Comparison of ENCODE assay signal across 8 mouse cellular contexts in genomic region chr1:86502221-86503048, GRCm38 (mm10). TPM values are rescaled to one million over a fixed set of nuclear protein-coding genes. Genes with fewer than 3 reads are reported as not detected.
DNase-seq lines count a peak whose midpoint lies in the region; ATAC-seq lines count a peak whose summit lies in the region.

No protein-coding gene starts in this region.

- peak overlapping the region; percentile 47 for H3K9ac ChIP-seq in embryonic facial prominence, embryonic 14.5 days (ENCODE audit: low read depth, low read length)
- H3K9ac ChIP-seq in intestine, embryonic 16.5 days (ENCODE audit: low read depth, low read length), result peak overlapping the region; percentile 75
- H3K9ac ChIP-seq in stomach, embryonic 14.5 days (replicated peaks; ENCODE audit: low read depth, low read length), result peak overlapping the region; percentile 14; the same call in 1 of the 2 replicates

- ATAC-seq in embryonic facial prominence, embryonic 14.5 days (ENCODE audit: low read depth), result no peak
- no peak for ATAC-seq in intestine, embryonic 16.5 days
- no peak for ATAC-seq in stomach, embryonic 14.5 days (ENCODE audit: insufficient number of reproducible peaks, insufficient read depth, low FRiP score, low read depth)

- intact Hi-C loops in left cerebral cortex, postnatal 4 days (cut with DNase I), result loop anchor here (2.0 kb wide), 1 partner anchor 30 kb away; no protein-coding TSS in a partner anchor
- intact Hi-C loops in left cerebral cortex, postnatal 14 days (cut with DNase I), result loop anchor here (1.0 kb wide), 1 partner anchor 26 kb away; no protein-coding TSS in a partner anchor

- DNase-seq in left cerebral cortex, postnatal 4 days, result peak; percentile 24
- DNase-seq in left cerebral cortex, postnatal 14 days (ENCODE audit: low spot score in 2 of 2), result no peak
- no peak for DNase-seq in embryonic facial prominence, embryonic 14.5 days (ENCODE audit: low spot score)
- DNase-seq in gastrocnemius, postnatal 25 days, result no peak
- no peak for DNase-seq in layer of hippocampus, postnatal 36 days
- DNase-seq in frontal cortex, adult 2 months (ENCODE audit: extremely low spot score in 1 of 2, low spot score in 1 of 2), result no peak

- 21% methylated on average over 8 of the region's 17 CpGs for WGBS in embryonic facial prominence, embryonic 14.5 days
- 31% methylated on average over 15 of the region's 17 CpGs for WGBS in intestine, embryonic 16.5 days
- WGBS in stomach, embryonic 14.5 days, result 22% methylated on average over 12 of the region's 17 CpGs

- H3K27ac ChIP-seq in embryonic facial prominence, embryonic 14.5 days (replicated peaks; ENCODE audit: low read depth, low read length), result peak overlapping the region; percentile 96
- H3K27ac ChIP-seq in intestine, embryonic 16.5 days (ENCODE audit: low read length), result peak overlapping the region; percentile 99
- peak overlapping the region; percentile 99 for H3K27ac ChIP-seq in stomach, embryonic 14.5 days (ENCODE audit: low read length)

- H3K4me2 ChIP-seq in embryonic facial prominence, embryonic 14.5 days (ENCODE audit: low read depth, low read length), result peak overlapping the region; percentile 66
- H3K4me2 ChIP-seq in intestine, embryonic 16.5 days (ENCODE audit: low read depth, low read length), result peak overlapping the region; percentile 88
- peak overlapping the region; percentile 76; the same call in 1 of the 2 replicates for H3K4me2 ChIP-seq in stomach, embryonic 14.5 days (replicated peaks; ENCODE audit: low read depth, low read length)

- no peaks in the 10 kb centered on the region for H3K36me3 ChIP-seq in embryonic facial prominence, embryonic 14.5 days (ENCODE audit: control insufficient read depth, insufficient read depth, low read length)
- no peaks in the 10 kb centered on the region for H3K36me3 ChIP-seq in intestine, embryonic 16.5 days (ENCODE audit: control insufficient read depth, insufficient read depth, low read length)
- no peaks in the 10 kb centered on the region for H3K36me3 ChIP-seq in stomach, embryonic 14.5 days (ENCODE audit: control insufficient read depth, insufficient read depth, low read length)

- H3K4me1 ChIP-seq in embryonic facial prominence, embryonic 14.5 days (ENCODE audit: control insufficient read depth, insufficient read depth, low read length), result peaks cover 34% of the 10 kb centered on the region
- peaks cover 62% of the 10 kb centered on the region for H3K4me1 ChIP-seq in intestine, embryonic 16.5 days (ENCODE audit: control insufficient read depth, insufficient read depth, low read length)
- peaks cover 53% of the 10 kb centered on the region for H3K4me1 ChIP-seq in stomach, embryonic 14.5 days (ENCODE audit: control insufficient read depth, insufficient read depth, low read length)

- H3K9me3 ChIP-seq in embryonic facial prominence, embryonic 14.5 days (ENCODE audit: control insufficient read depth, low read length), result no peaks in the 10 kb centered on the region
- no peaks in the 10 kb centered on the region for H3K9me3 ChIP-seq in intestine, embryonic 16.5 days (ENCODE audit: control insufficient read depth, low read length)
- H3K9me3 ChIP-seq in stomach, embryonic 14.5 days (ENCODE audit: control insufficient read depth, low read depth, low read length), result no peaks in the 10 kb centered on the region

- H3K27me3 ChIP-seq in embryonic facial prominence, embryonic 14.5 days (replicated peaks; ENCODE audit: control insufficient read depth, insufficient read depth, low read length), result no peaks in the 10 kb centered on the region
- no peaks in the 10 kb centered on the region for H3K27me3 ChIP-seq in intestine, embryonic 16.5 days (replicated peaks; ENCODE audit: control insufficient read depth, insufficient read depth, low read length)
- H3K27me3 ChIP-seq in stomach, embryonic 14.5 days (ENCODE audit: control insufficient read depth, insufficient read depth, low read length), result no peaks in the 10 kb centered on the region

- H3K4me3 ChIP-seq in embryonic facial prominence, embryonic 14.5 days (ENCODE audit: low read depth, low read length), result no peak overlapping the region
- no peak overlapping the region for H3K4me3 ChIP-seq in intestine, embryonic 16.5 days (ENCODE audit: low read length)
- H3K4me3 ChIP-seq in stomach, embryonic 14.5 days (ENCODE audit: low read depth, low read length), result no peak overlapping the region

RNA-seq across cellular contexts. Expression of gene Ptma, which starts 24.1 kb away (rescaled TPM):
- 1,000 to 10,000 TPM; 1,018 to 1,064 TPM for total RNA-seq in left cerebral cortex, postnatal 4 days (2021)
- 100 to 1,000 TPM; 336 to 423 TPM for total RNA-seq in left cerebral cortex, postnatal 14 days (2021)
- 1,814 and 2,055 TPM in 2 replicates for polyA plus RNA-seq in embryonic facial prominence, embryonic 14.5 days (2014; fragmentation: Nextera tagmentation; extraction: Ambion mirVana)
- polyA plus RNA-seq in intestine, embryonic 16.5 days (2015; fragmentation: Nextera tagmentation; extraction: Ambion mirVana), result 1,684 and 1,813 TPM in 2 replicates
- 2,677 and 2,766 TPM in 2 replicates for polyA plus RNA-seq in stomach, embryonic 14.5 days (2014; fragmentation: Nextera tagmentation; extraction: Ambion mirVana)
- total RNA-seq in gastrocnemius, postnatal 25 days (2021), result 100 to 1,000 TPM; 100 to 129 TPM
- 100 to 1,000 TPM; 507 to 508 TPM for total RNA-seq in layer of hippocampus, postnatal 36 days (2021)
- polyA plus RNA-seq in frontal cortex, adult 2 months (2012; rRNA removed), result 707 and 751 TPM in 2 replicates

Comparison
In these comparisons a context has a peak if more than half of its experiments do, and no peak if none do; other contexts are left out.
1. H3K9ac ChIP-seq: peak in every context shown above with its lines; median percentile 75 in intestine, embryonic 16.5 days; 47 in embryonic facial prominence, embryonic 14.5 days; 14 in stomach, embryonic 14.5 days.